Mouse (Mus musculus) bone marrow, adult 2 months (tissue): ENCODE data around the gene Gstcd. TPM values are rescaled to one million over a fixed set of nuclear protein-coding genes. Genes with fewer than 3 reads are reported as not detected.

Source experiments
- H3K27ac ChIP-seq: fragments of 200-500 bp; 2 replicates; pipeline ENCODE4 v1.5.1; 2012; ENCODE audit warnings: low read depth, mild to moderate bottlenecking, control low read depth, inconsistent platforms, low read length; ENCODE audit not compliant: control insufficient read depth, poor library complexity, insufficient read depth
- H3K4me1 ChIP-seq: fragments of 200-500 bp; 2 replicates; pipeline ENCODE4 v1.6.1; 2011; ENCODE audit warnings: low read length; ENCODE audit not compliant: control insufficient read depth, insufficient read depth
- H3K4me3 ChIP-seq: fragments of 200-500 bp; replicated peaks from 2 replicates; pipeline ENCODE3; 2011; ENCODE audit warnings: mild to moderate bottlenecking, low read depth, low read length, control low read depth; ENCODE audit not compliant: control insufficient read depth
- CTCF ChIP-seq: fragments of 200-500 bp; IDR thresholded peaks from 2 replicates; pipeline ENCODE4 v1.5.1; 2011; ENCODE audit warnings: low read length, control low read depth; ENCODE audit not compliant: control insufficient read depth, insufficient read depth
- POLR2A ChIP-seq: fragments of 200-500 bp; IDR thresholded peaks from 2 replicates; pipeline ENCODE4 v1.6.1; 2011; ENCODE audit warnings: low read depth, mild to moderate bottlenecking, control low read depth, low read length, borderline replicate concordance; ENCODE audit not compliant: control insufficient read depth
- WGBS: fragments of 180-500 bp; shearing (Covaris S2); methylation state at CpG from one replicate; pipeline ENCODE4 v1.1.7; 2018; 5-methylcytosine and 5-hydroxymethylcytosine counted together
- polyA plus RNA-seq: library from polyadenylated mRNA; stranded (reverse); fragments of >200 nt; gene quantifications from 2 replicates; pipeline ENCODE4 v1.2.4, GENCODE M21; 2011; ENCODE audit warnings: low replicate concordance; ENCODE audit not compliant: missing spikeins, insufficient read depth, insufficient read length

Gstcd gene
- polyA plus RNA-seq, 1 experiment = 2.0 TPM

GRCm38 (mm10) chr3:133103768-133104167, 11.9 kb upstream of the Gstcd start:
- 60% methylated on average over 3 of the region's 3 CpGs for WGBS
- Histone ChIP-seq H3K4me1 (no peaks in the 10 kb centered on the region), H3K4me3 (no peak overlapping the region), H3K27ac (no peak overlapping the region)
- TF ChIP-seq CTCF (no peak), POLR2A (no peak)

GRCm38 (mm10) chr3:133098909-133099308, 7.1 kb upstream of the Gstcd start:
- H3K4me3 ChIP-seq = no peak overlapping the region
- TF ChIP-seq CTCF = no peak
- TF ChIP-seq POLR2A = no peak
- 89% methylated on average over 2 of the region's 2 CpGs for WGBS
- no peaks in the 10 kb centered on the region for H3K4me1 ChIP-seq
- H3K27ac ChIP-seq = no peak overlapping the region

GRCm38 (mm10) chr3:133098336-133098735, 6.5 kb upstream of the Gstcd start:
- peaks cover 2% of the 10 kb centered on the region for H3K4me1 ChIP-seq
- TF ChIP-seq POLR2A (no peak), CTCF (no peak)
- no peak overlapping the region for H3K4me3 ChIP-seq
- H3K27ac ChIP-seq = no peak overlapping the region
- WGBS = 57% methylated on average over 4 of the region's 4 CpGs

GRCm38 (mm10) chr3:133097936-133098335, 6.1 kb upstream of the Gstcd start:
- H3K4me1 ChIP-seq = peaks cover 2% of the 10 kb centered on the region
- no peak for TF ChIP-seq CTCF
- no peak for TF ChIP-seq POLR2A

GRCm38 (mm10) chr3:133094305-133094704, 2.5 kb upstream of the Gstcd start:
- WGBS = 53% methylated on average over 1 of the region's 1 CpGs
- Histone ChIP-seq H3K4me1 (peaks cover 2% of the 10 kb centered on the region), H3K4me3 (no peak overlapping the region), H3K27ac (no peak overlapping the region)
- TF ChIP-seq POLR2A (no peak), CTCF (no peak)

More at GRCm38 (mm10) chr3:133097936-133098335, 6.1 kb upstream of the Gstcd start:
- Histone ChIP-seq H3K27ac (no peak overlapping the region), H3K4me3 (no peak overlapping the region)
- WGBS = 68% methylated on average over 6 of the region's 6 CpGs

GRCm38 (mm10) chr3:133092936-133093335, 1.1 kb upstream of the Gstcd start:
- 7% methylated on average over 1 of the region's 1 CpGs for WGBS
- Histone ChIP-seq H3K4me3 (peak overlapping the region; percentile 38), H3K27ac (no peak overlapping the region), H3K4me1 (peaks cover 2% of the 10 kb centered on the region)
- TF ChIP-seq POLR2A = no peak
- no peak for TF ChIP-seq CTCF

- H3K27ac ChIP-seq = peak overlapping the region; percentile 95
- H3K4me1 ChIP-seq = peaks cover 2% of the 10 kb centered on the region
- peak overlapping the region; percentile 93 for H3K4me3 ChIP-seq
- under 1% methylated on average over 7 of the region's 7 CpGs for WGBS
- TF ChIP-seq POLR2A (no peak), CTCF (no peak)
These were observed 531 bp upstream of the Gstcd start for GRCm38 (mm10) chr3:133092274-133092853.

- TF ChIP-seq CTCF = no peak
- no peak for TF ChIP-seq POLR2A
- under 1% methylated on average over 43 of the region's 44 CpGs for WGBS
- peak overlapping the region; percentile 95 for H3K27ac ChIP-seq
- peaks cover 2% of the 10 kb centered on the region for H3K4me1 ChIP-seq
- H3K4me3 ChIP-seq = peak overlapping the region; percentile 93
These were observed 641 bp downstream of the Gstcd start for GRCm38 (mm10) chr3:133091121-133091663.
